Mouse (Mus musculus): ENCODE data around the gene Slitrk3.

DNA sequence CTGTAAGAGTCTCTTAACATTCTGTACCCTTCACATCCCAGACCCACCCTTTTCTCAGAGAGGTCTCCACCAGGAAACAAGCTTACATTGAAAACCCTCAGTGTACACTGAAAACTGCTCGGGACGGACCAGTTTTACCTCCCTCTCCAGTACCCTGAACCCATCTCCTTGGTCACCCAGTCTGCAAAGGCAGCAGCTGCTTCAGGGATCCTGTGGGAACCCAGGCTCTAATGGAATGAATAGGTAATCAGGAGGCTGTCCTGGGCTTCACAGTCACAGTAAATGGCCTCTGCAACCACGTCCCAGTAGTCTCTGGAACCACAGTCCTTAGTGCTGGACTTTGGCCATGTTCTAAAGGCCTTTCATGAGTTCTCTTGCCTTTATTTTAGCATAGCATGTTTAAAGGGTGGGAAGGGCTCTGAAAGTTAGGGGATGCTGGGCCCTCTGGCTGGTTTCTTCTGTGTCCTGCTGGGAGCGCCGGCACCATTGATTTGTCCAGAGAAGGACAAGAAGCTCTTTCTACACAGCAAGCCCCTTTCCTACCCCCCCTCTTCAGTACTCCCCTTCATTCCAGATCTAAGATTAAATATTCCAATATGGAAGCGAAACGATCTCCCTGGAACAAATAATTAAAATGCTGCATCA is 2.1 kb downstream of the Slitrk3 start:
- no peak for TF ChIP-seq CTCF (IDR thresholded peaks at IDR 0.05; ENCODE audit: insufficient read depth, low read length)
- no peak for TF ChIP-seq POLR2A (IDR thresholded peaks at IDR 0.05; ENCODE audit: borderline replicate concordance, extremely low read depth, low read depth, low read length)

Data from lung, adult 2 months (tissue).